Mouse (Mus musculus): ENCODE data around the gene Slc25a12. TPM values are rescaled to one million over a fixed set of nuclear protein-coding genes. Genes with fewer than 3 reads are reported as not detected.
A peak's percentile ranks its signal among the peaks of the same experiment; 100 is the strongest.

Gene Slc25a12
- polyA plus RNA-seq, 1 experiment, result 4.6 TPM

- Histone ChIP-seq H3K4me3 (ENCODE audit: insufficient read depth, low read depth, low read length) (no peak overlapping the region), H3K27ac (replicated peaks; ENCODE audit: low read depth, low read length) (no peak overlapping the region)
Measured at GRCm38 (mm10) chr2:71336209-71336608, 31.3 kb downstream of the Slc25a12 start.

DNA sequence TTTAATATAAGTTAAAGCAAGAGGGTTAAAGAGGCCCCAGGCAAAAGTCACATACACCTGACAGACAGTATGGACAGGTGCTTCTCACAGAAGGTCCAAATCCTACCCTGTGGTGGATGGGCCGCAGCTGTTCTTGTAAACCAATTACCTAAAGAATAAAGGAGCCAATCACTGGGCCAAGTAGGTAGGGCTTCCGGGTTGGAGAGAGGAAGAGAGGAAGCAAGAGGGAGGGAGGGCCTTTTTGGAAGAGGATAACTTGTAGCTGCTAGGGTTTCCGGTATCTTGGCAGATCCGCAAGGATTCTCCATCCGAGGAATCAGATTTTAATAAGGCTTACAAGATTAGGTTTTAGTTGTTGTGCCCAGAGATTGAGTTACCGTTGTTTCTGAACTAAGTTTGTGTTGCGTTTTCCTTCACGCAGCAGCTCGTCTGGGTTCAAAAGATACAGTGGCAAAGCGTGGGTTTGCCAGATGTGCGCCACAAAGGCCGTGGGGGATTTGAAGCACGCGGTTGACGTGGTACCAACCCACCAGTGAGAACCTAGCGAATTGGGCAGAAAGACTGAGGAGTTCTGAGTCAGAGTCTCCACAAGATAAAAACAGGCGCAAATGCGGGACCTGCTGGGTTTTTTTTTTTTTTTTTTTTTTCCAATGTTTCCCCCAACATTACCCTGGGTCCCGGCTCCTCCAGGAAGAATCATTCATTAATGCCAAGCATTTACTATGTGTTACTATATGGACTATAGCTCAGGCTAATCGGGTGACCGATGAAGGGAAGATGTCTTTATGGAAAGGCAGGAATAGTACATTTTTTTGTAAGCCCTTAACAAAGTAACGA lies 33.3 kb downstream of the Slc25a12 start:
- no peak overlapping the region for H3K27ac ChIP-seq (replicated peaks; ENCODE audit: low read depth, low read length)
- H3K4me1 ChIP-seq (ENCODE audit: control insufficient read depth, insufficient read depth, insufficient read length, low read length), result no peaks in the 10 kb centered on the region

More at GRCm38 (mm10) chr2:71336209-71336608, 31.3 kb downstream of the Slc25a12 start:
- H3K4me1 ChIP-seq (ENCODE audit: control insufficient read depth, insufficient read depth, insufficient read length, low read length), result no peaks in the 10 kb centered on the region

DNA sequence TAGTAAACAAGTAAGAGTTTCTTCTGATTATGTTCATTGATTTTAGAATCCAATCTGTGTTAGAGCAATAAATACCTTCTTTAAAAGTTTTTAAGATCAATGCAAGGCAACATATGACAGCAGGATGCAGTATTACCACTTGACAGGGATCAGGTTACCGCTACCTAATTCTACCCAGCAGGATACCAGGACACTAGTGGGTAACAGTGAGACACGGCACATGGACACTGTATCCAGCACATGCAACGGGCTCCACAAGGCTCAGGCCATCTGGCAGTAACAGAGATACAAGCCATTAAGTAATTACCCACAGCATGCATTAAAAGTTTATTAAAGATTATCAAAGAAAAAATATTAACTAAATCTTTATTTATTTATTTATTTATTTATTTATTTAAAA lies 37.8 kb downstream of the Slc25a12 start:
- peaks cover 2% of the 10 kb centered on the region; the same call in 1 of the 2 replicates for H3K4me1 ChIP-seq (ENCODE audit: control insufficient read depth, insufficient read depth, insufficient read length, low read length)
- H3K4me3 ChIP-seq (ENCODE audit: insufficient read depth, low read depth, low read length), result no peak overlapping the region
- no peak overlapping the region for H3K27ac ChIP-seq (replicated peaks; ENCODE audit: low read depth, low read length)

More for the DNA sequence above, 33.3 kb downstream of the Slc25a12 start:
- H3K4me3 ChIP-seq (ENCODE audit: insufficient read depth, low read depth, low read length), result no peak overlapping the region

DNA sequence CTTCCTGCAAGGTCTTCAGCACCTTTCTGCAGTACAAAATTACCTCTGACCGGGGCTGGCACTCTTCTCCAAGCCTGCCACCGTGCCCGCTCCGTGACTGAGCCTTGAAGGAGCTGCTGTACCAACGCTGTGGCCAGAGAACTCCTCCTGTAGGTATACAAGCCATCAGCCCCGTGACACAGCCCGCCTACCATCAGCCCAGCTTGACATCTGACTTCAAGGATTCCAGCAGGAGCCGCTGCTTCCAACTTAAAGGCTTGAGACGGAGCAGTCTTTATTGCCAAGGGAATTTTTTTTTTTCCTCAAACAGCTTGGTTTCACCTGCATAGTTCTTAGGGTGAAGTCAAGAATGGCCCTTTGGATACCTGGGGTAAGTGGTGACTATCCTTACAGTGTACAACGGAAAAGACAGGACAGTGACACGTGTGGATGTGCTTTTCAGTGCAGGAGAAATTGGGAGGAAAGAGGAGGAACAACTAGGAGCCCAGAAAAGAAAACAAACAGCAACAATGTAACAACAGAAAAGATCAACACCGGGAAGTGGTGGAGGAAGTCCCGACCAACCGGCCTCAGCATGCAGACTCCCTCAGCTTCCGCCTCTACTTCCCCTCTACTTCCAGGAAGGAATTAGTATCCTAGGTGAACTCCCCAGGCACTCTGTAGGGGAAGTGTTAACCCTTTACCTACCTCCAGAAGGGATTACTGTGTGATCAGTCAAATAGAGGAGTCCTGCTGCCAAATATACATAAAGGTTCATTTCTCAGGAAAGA lies 39.0 kb downstream of the Slc25a12 start:
- Histone ChIP-seq H3K4me1 (ENCODE audit: control insufficient read depth, insufficient read depth, insufficient read length, low read length) (peaks cover 2% of the 10 kb centered on the region; the same call in 1 of the 2 replicates), H3K27ac (replicated peaks; ENCODE audit: low read depth, low read length) (no peak overlapping the region), H3K4me3 (ENCODE audit: insufficient read depth, low read depth, low read length) (no peak overlapping the region)

GRCm38 (mm10) chr2:71327715-71328114 lies 39.8 kb downstream of the Slc25a12 start:
- Histone ChIP-seq H3K27ac (replicated peaks; ENCODE audit: low read depth, low read length) (0 out of 2 replicates have a peak overlapping the region, but pooled peaks have one; percentile 34), H3K4me3 (ENCODE audit: insufficient read depth, low read depth, low read length) (no peak overlapping the region), H3K4me1 (ENCODE audit: control insufficient read depth, insufficient read depth, insufficient read length, low read length) (peaks cover 2% of the 10 kb centered on the region; the same call in 1 of the 2 replicates)

DNA sequence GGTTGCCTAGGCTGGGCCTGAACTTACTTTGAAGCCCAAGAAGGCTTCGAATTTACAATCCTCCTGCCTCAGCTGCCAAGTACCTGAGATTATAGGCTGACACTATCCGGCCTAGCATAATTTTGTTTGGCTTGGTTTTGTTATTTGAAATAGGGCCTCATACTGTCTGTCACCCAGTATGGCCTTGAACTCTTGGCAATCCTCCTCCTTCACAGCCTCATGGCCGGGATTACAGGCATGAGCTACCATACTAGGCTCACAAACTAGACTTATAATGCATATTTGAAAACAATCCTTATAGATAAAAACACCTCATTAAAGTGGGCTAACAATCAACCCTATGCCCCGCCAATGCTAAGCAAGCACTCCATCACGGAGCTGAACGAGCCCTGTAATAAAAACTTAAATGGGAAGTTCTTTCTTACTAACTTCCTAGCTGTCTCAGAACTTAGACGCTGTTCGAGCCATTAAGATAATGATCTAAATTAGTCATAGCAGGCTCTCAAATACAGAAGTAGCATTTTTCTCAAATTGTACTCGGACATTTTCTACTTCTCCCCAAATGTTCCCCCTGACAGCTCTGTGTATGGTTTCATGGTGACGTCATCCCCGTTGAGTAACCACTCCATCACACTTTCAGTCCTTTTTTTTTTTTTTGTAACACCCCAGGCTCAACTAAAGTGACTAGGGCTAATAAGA lies 40.6 kb downstream of the Slc25a12 start:
- no peak overlapping the region for H3K4me3 ChIP-seq (ENCODE audit: insufficient read depth, low read depth, low read length)
- H3K27ac ChIP-seq (replicated peaks; ENCODE audit: low read depth, low read length), result 0 out of 2 replicates have a peak overlapping the region, but pooled peaks have one; percentile 17
- H3K4me1 ChIP-seq (ENCODE audit: control insufficient read depth, insufficient read depth, insufficient read length, low read length), result peaks cover 2% of the 10 kb centered on the region; the same call in 1 of the 2 replicates

DNA sequence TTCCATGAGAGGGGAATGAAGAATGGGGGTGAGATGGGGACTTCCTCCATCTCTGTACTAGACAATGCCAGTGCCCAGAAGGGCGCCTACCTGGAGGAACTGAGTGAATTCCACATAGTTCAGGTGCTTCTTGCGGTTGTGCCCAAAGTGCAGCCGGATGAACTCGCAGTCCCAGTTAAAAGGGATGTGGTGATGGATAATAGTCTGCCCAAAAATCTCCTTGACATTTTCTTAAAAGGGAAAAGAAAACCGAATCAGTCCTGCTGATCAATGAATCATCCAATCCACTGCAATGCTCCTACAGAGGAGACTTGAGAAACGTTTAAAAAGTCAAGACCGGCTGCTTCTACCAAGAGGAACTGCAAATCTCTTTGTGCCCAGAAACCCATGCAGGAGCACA lies 43.7 kb downstream of the Slc25a12 start:
- Histone ChIP-seq H3K4me1 (ENCODE audit: control insufficient read depth, insufficient read depth, insufficient read length, low read length) (peaks cover 2% of the 10 kb centered on the region; the same call in 1 of the 2 replicates), H3K27ac (replicated peaks; ENCODE audit: low read depth, low read length) (no peak overlapping the region), H3K4me3 (ENCODE audit: insufficient read depth, low read depth, low read length) (no peak overlapping the region)

DNA sequence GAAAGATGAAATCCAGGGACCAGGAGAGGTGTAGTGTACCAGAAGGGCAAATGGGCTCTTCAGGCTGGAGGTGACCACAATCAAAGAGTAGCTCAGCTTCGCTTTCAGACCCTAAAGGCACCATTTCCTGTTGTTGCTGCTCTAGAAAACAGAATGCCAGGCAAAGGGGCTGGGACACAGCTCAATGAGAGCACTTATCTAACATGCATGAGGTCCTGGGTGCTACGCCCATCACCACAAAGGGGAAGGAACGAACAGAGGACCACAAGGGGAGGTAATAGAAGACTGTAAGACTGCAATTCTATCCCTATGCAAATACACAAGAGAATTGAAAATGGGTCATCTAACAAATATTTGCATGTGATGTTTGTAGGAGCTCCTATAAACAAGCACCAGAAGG lies 46.1 kb downstream of the Slc25a12 start:
- Histone ChIP-seq H3K27ac (replicated peaks; ENCODE audit: low read depth, low read length) (no peak overlapping the region), H3K4me1 (ENCODE audit: control insufficient read depth, insufficient read depth, insufficient read length, low read length) (no peaks in the 10 kb centered on the region), H3K4me3 (ENCODE audit: insufficient read depth, low read depth, low read length) (no peak overlapping the region)

GRCm38 (mm10) chr2:71316116-71316789 lies 51.3 kb downstream of the Slc25a12 start:
- Histone ChIP-seq H3K4me3 (ENCODE audit: insufficient read depth, low read depth, low read length) (no peak overlapping the region), H3K27ac (replicated peaks; ENCODE audit: low read depth, low read length) (no peak overlapping the region), H3K4me1 (ENCODE audit: control insufficient read depth, insufficient read depth, insufficient read length, low read length) (no peaks in the 10 kb centered on the region)

DNA sequence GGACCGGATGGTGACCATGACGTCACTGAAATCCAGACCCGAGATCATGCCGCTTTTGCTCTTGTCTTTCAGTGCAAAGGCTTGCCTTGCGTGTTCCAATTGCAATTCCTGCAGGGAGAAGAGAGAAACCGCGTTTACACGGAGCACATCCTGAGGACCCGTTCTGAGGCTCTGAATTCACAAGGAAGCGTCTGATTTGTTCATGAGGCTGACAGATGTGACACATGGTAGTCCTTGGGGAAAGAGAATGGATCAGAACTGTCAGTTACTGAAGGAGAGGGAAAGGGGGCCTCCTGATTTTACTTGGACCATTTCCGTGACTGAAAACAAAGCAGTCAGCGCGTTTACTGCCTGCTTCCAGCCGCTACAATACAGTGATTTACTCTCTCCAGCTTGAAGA lies 52.5 kb downstream of the Slc25a12 start:
- Histone ChIP-seq H3K27ac (replicated peaks; ENCODE audit: low read depth, low read length) (no peak overlapping the region), H3K4me1 (ENCODE audit: control insufficient read depth, insufficient read depth, insufficient read length, low read length) (no peaks in the 10 kb centered on the region), H3K4me3 (ENCODE audit: insufficient read depth, low read depth, low read length) (peak overlapping the region; percentile 27; the same call in 1 of the 2 replicates)

DNA sequence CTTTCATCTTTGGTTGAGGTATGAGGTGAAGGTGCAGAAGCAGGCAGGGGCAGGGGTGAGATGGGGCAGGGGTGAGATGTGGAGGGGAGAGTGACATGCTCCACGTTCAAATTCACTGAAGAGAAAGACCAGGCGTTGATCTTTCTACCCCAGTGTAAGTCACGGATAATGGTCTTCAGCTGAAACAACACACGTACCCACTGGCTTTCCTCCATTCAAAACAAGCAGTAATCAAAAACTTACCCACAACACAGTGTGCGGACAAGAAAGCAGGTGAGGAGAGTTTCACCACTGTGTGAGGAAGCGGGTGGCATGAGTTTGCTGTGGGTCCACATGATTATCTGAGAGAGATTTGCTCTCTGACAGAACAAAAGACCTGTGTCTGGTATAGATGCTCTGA lies 53.5 kb downstream of the Slc25a12 start:
- Histone ChIP-seq H3K4me3 (ENCODE audit: insufficient read depth, low read depth, low read length) (no peak overlapping the region), H3K27ac (replicated peaks; ENCODE audit: low read depth, low read length) (no peak overlapping the region), H3K4me1 (ENCODE audit: control insufficient read depth, insufficient read depth, insufficient read length, low read length) (no peaks in the 10 kb centered on the region)

GRCm38 (mm10) chr2:71312067-71312466 lies 55.5 kb downstream of the Slc25a12 start:
- no peak overlapping the region for H3K27ac ChIP-seq (replicated peaks; ENCODE audit: low read depth, low read length)
- no peaks in the 10 kb centered on the region for H3K4me1 ChIP-seq (ENCODE audit: control insufficient read depth, insufficient read depth, insufficient read length, low read length)
- H3K4me3 ChIP-seq (ENCODE audit: insufficient read depth, low read depth, low read length), result no peak overlapping the region

DNA sequence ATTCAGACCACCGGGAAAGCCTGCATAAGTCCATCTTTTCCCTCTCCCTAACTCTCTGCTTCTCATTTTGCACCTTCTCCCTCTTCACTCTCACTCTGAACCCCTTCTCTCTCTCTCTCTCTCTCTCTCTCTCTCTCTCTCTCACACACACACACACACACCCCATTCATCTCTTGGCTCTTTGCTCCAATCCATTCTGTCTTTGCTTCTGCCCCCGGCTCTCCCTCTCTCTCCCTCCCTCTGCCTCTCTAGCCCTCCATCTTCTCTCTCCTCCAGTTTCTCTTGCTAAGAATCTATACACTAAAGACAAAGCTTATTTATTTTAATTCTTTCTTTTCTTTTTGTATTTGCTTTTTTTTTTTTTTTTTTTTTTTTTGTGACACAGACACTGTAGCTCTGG lies 57.8 kb downstream of the Slc25a12 start:
- Histone ChIP-seq H3K4me1 (ENCODE audit: control insufficient read depth, insufficient read depth, insufficient read length, low read length) (no peaks in the 10 kb centered on the region), H3K4me3 (ENCODE audit: insufficient read depth, low read depth, low read length) (no peak overlapping the region), H3K27ac (replicated peaks; ENCODE audit: low read depth, low read length) (no peak overlapping the region)

GRCm38 (mm10) chr2:71306357-71306756 lies 61.2 kb downstream of the Slc25a12 start:
- H3K4me3 ChIP-seq (ENCODE audit: insufficient read depth, low read depth, low read length), result no peak overlapping the region
- H3K27ac ChIP-seq (replicated peaks; ENCODE audit: low read depth, low read length), result no peak overlapping the region
- no peaks in the 10 kb centered on the region for H3K4me1 ChIP-seq (ENCODE audit: control insufficient read depth, insufficient read depth, insufficient read length, low read length)
